Mouse (Mus musculus): ENCODE results near the gene Smchd1.

DNA sequence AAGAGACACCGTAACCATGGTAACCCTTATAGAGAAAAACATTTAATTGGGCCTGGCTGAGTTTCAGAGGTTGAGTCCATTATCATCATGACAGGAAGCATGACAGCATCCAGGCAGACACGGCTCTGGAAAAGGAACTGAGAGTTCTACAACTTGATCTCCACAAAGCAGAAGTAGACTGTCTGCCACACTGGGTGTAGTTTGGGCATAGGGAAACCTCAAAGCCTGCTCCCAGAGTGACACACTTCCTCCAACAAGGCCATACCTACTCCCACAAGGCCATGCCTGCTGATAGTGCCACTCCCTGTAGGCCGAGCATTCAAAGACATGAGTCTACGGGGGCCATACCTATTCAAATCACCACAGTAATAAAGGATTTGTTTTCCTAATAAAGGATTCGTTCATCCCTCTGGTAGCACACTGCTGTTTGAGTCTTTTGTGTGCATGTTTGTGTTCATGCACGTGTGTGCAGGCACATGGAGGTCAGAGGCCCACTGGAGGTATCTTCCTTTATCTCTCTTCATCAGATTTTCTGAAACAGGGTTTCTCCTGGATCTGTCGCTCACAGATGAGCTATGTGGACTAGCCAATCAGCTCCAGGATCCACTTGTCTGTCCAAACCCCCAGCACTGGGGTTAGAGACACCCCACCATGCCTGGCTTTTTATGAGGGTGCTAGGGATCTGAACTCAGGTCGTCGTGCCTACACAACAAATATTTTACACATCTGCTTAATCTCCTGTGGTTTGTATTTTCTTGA is 14.7 kb upstream of the Smchd1 start:
- TF ChIP-seq CTCF (IDR thresholded peaks at IDR 0.05; ENCODE audit: extremely low read depth, insufficient read length, insufficient replicate concordance, low read depth, low read length) (no peak), POLR2A (IDR thresholded peaks at IDR 0.05; ENCODE audit: low read depth, low read length) (no peak)
